Mouse (Mus musculus) midbrain, embryonic 16.5 days (tissue): ENCODE results near the gene Tmed2. TPM values are rescaled to one million over a fixed set of nuclear protein-coding genes. Genes with fewer than 3 reads are reported as not detected.

Source experiments
- ATAC-seq: fragments of 200-750 bp; cut with Nextera tagmentation; 2 replicates; pipeline ENCODE4 v1.8.0; 2017; ENCODE audit warnings: moderate TSS enrichment
- H3K27ac ChIP-seq: fragments of 300-500 bp; sonication (generic); 2 replicates; pipeline ENCODE4 v1.5.1; 2014; ENCODE audit warnings: mild to moderate bottlenecking, low read length, mixed read lengths
- H3K27me3 ChIP-seq: fragments of 300-500 bp; sonication (generic); 2 replicates; pipeline ENCODE4 v1.6.1; 2014; ENCODE audit warnings: low read depth, low read length, mixed read lengths; ENCODE audit not compliant: control insufficient read depth, insufficient read depth
- H3K36me3 ChIP-seq: fragments of 300-500 bp; sonication (generic); 2 replicates; pipeline ENCODE4 v1.6.1; 2014; ENCODE audit warnings: mild to moderate bottlenecking, low read length, moderate library complexity, mixed read lengths; ENCODE audit not compliant: control insufficient read depth, insufficient read depth
- H3K4me1 ChIP-seq: fragments of 300-500 bp; sonication (generic); 2 replicates; pipeline ENCODE4 v1.6.1; 2014; ENCODE audit warnings: mild to moderate bottlenecking, low read length, mixed read lengths; ENCODE audit not compliant: control insufficient read depth, insufficient read depth
- H3K4me2 ChIP-seq: fragments of 300-500 bp; sonication (generic); 2 replicates; pipeline ENCODE4 v1.6.1; 2014; ENCODE audit warnings: mild to moderate bottlenecking, low read length, mixed read lengths
- H3K4me3 ChIP-seq: fragments of 300-500 bp; sonication (generic); 2 replicates; pipeline ENCODE4 v1.5.1; 2014; ENCODE audit warnings: low read depth, mild to moderate bottlenecking, low read length, moderate library complexity, mixed read lengths
- H3K9ac ChIP-seq: fragments of 300-500 bp; sonication (generic); 2 replicates; pipeline ENCODE4 v1.6.1; 2014; ENCODE audit warnings: low read depth, low read length, mixed read lengths
- H3K9me3 ChIP-seq: fragments of 300-500 bp; sonication (generic); replicated peaks from 2 replicates; pipeline ENCODE4 v1.6.1; 2014; ENCODE audit warnings: mild to moderate bottlenecking, low read length, mixed read lengths; ENCODE audit not compliant: control insufficient read depth, poor library complexity, severe bottlenecking
- WGBS: fragments of 180-500 bp; shearing (Covaris S2); extraction: QIAGEN DNeasy Blood & Tissue Kit; methylation state at CpG from one replicate; pipeline ENCODE4 v1.1.7; 2014; 5-methylcytosine and 5-hydroxymethylcytosine counted together
- polyA plus RNA-seq: library from polyadenylated mRNA; unstranded; fragments of >200 nt; fragmentation: Nextera tagmentation; extraction: Ambion mirVana; gene quantifications from 2 replicates; pipeline ENCODE4 v1.2.1, GENCODE M21; 2015

Gene Tmed2
- polyA plus RNA-seq, 1 experiment from 2014 or later: 340 TPM

- no peak overlapping the region for H3K9ac ChIP-seq
- H3K4me2 ChIP-seq: no peak overlapping the region
- peaks cover 10% of the 10 kb centered on the region; the same call in 1 of the 2 replicates for H3K36me3 ChIP-seq
- ATAC-seq: no peak
- H3K9me3 ChIP-seq: no peaks in the 10 kb centered on the region
- no peak overlapping the region for H3K27ac ChIP-seq
- no peaks in the 10 kb centered on the region for H3K4me1 ChIP-seq
- no peak overlapping the region for H3K4me3 ChIP-seq
- no peaks in the 10 kb centered on the region for H3K27me3 ChIP-seq
- 48% methylated on average over 10 of the region's 10 CpGs for WGBS
Measured at GRCm38 (mm10) chr5:124518648-124519047, 21.8 kb upstream of the Tmed2 start.

GRCm38 (mm10) chr5:124521588-124521987 is 18.9 kb upstream of the Tmed2 start:
- Histone ChIP-seq H3K27ac (no peak overlapping the region), H3K27me3 (no peaks in the 10 kb centered on the region), H3K4me1 (no peaks in the 10 kb centered on the region), H3K36me3 (peaks cover 4% of the 10 kb centered on the region; the same call in 1 of the 2 replicates), H3K4me3 (no peak overlapping the region), H3K4me2 (no peak overlapping the region), H3K9ac (no peak overlapping the region), H3K9me3 (no peaks in the 10 kb centered on the region)
- WGBS: 93% methylated on average over 4 of the region's 4 CpGs
- no peak for ATAC-seq

GRCm38 (mm10) chr5:124523032-124523431 is 17.5 kb upstream of the Tmed2 start:
- Histone ChIP-seq H3K9ac (no peak overlapping the region), H3K36me3 (peaks cover 4% of the 10 kb centered on the region; the same call in 1 of the 2 replicates), H3K9me3 (no peaks in the 10 kb centered on the region), H3K27me3 (no peaks in the 10 kb centered on the region), H3K27ac (no peak overlapping the region), H3K4me2 (no peak overlapping the region), H3K4me1 (no peaks in the 10 kb centered on the region), H3K4me3 (no peak overlapping the region)
- ATAC-seq: no peak
- WGBS: 94% methylated on average over 8 of the region's 8 CpGs

GRCm38 (mm10) chr5:124524943-124525342 is 15.6 kb upstream of the Tmed2 start:
- no peak overlapping the region for H3K4me3 ChIP-seq
- H3K9ac ChIP-seq: no peak overlapping the region
- H3K27me3 ChIP-seq: no peaks in the 10 kb centered on the region
- peaks cover 4% of the 10 kb centered on the region; the same call in 1 of the 2 replicates for H3K36me3 ChIP-seq
- peaks cover 10% of the 10 kb centered on the region for H3K4me1 ChIP-seq
- no peak overlapping the region for H3K27ac ChIP-seq
- no peaks in the 10 kb centered on the region for H3K9me3 ChIP-seq
- no peak for ATAC-seq
- no peak overlapping the region for H3K4me2 ChIP-seq
- 94% methylated on average over 5 of the region's 5 CpGs for WGBS

- peak overlapping the region; percentile 87 for H3K4me2 ChIP-seq
Measured at GRCm38 (mm10) chr5:124528351-124528750, 12.1 kb upstream of the Tmed2 start.

GRCm38 (mm10) chr5:124528791-124529190 is 11.7 kb upstream of the Tmed2 start:
- 41% methylated on average over 9 of the region's 9 CpGs for WGBS
- H3K27me3 ChIP-seq: no peaks in the 10 kb centered on the region
- peak overlapping the region; percentile 56; the same call in 1 of the 2 replicates for H3K27ac ChIP-seq
- H3K36me3 ChIP-seq: no peaks in the 10 kb centered on the region; the same call in 1 of the 2 replicates
- ATAC-seq: no peak
- H3K4me1 ChIP-seq: peaks cover 20% of the 10 kb centered on the region
- no peak overlapping the region for H3K4me3 ChIP-seq
- H3K9ac ChIP-seq: peak overlapping the region; percentile 47; the same call in 1 of the 2 replicates
- no peaks in the 10 kb centered on the region for H3K9me3 ChIP-seq
- peak overlapping the region; percentile 87 for H3K4me2 ChIP-seq

More at GRCm38 (mm10) chr5:124528351-124528750, 12.1 kb upstream of the Tmed2 start:
- 75% methylated on average over 4 of the region's 4 CpGs for WGBS
- H3K9me3 ChIP-seq: no peaks in the 10 kb centered on the region
- H3K36me3 ChIP-seq: no peaks in the 10 kb centered on the region; the same call in 1 of the 2 replicates
- H3K4me1 ChIP-seq: peaks cover 20% of the 10 kb centered on the region
- no peak overlapping the region; the same call in 1 of the 2 replicates for H3K9ac ChIP-seq
- no peak for ATAC-seq
- H3K27ac ChIP-seq: no peak overlapping the region
- no peaks in the 10 kb centered on the region for H3K27me3 ChIP-seq
- H3K4me3 ChIP-seq: no peak overlapping the region

GRCm38 (mm10) chr5:124529191-124529651 is 11.3 kb upstream of the Tmed2 start:
- H3K27me3 ChIP-seq: no peaks in the 10 kb centered on the region
- 42% methylated on average over 8 of the region's 8 CpGs for WGBS
- no peak for ATAC-seq
- no peaks in the 10 kb centered on the region for H3K9me3 ChIP-seq
- H3K27ac ChIP-seq: no peak overlapping the region
- H3K9ac ChIP-seq: no peak overlapping the region
- peaks cover 20% of the 10 kb centered on the region for H3K4me1 ChIP-seq
- H3K36me3 ChIP-seq: no peaks in the 10 kb centered on the region; the same call in 1 of the 2 replicates
- peak overlapping the region; percentile 87 for H3K4me2 ChIP-seq
- no peak overlapping the region for H3K4me3 ChIP-seq

- Histone ChIP-seq H3K4me1 (peaks cover 20% of the 10 kb centered on the region), H3K27ac (no peak overlapping the region), H3K4me3 (peak overlapping the region; percentile 82), H3K27me3 (no peaks in the 10 kb centered on the region), H3K9ac (0 out of 2 replicates have a peak overlapping the region, but pooled peaks have one; percentile 27), H3K4me2 (peak overlapping the region; percentile 87), H3K9me3 (no peaks in the 10 kb centered on the region), H3K36me3 (no peaks in the 10 kb centered on the region; the same call in 1 of the 2 replicates)
- no peak for ATAC-seq
- 71% methylated on average over 8 of the region's 8 CpGs for WGBS
Measured at GRCm38 (mm10) chr5:124529697-124530096, 10.8 kb upstream of the Tmed2 start.

- peak; percentile 94 for ATAC-seq
- Histone ChIP-seq H3K9ac (peak within 1 kb of the TSS; percentile 84), H3K9me3 (no peaks in the 10 kb centered on the region), H3K4me3 (peak within 1 kb of the TSS; percentile 82), H3K27ac (peak within 1 kb of the TSS; percentile 79), H3K4me2 (peak within 1 kb of the TSS; percentile 87), H3K36me3 (no peaks in the 10 kb centered on the region; the same call in 1 of the 2 replicates), H3K4me1 (peaks cover 20% of the 10 kb centered on the region), H3K27me3 (no peaks in the 10 kb centered on the region)
- WGBS: under 1% methylated on average over 84 of the region's 96 CpGs
Measured at GRCm38 (mm10) chr5:124530655-124531582, 9.6 kb upstream of the Tmed2 start, which contains the start of gene Rilpl1. Gene Rilpl1, minus strand, starts transcription at chr5:124531391.
